Mouse (Mus musculus) brain, embryonic 14.5 days (tissue): ENCODE results near the gene Golph3l.

Experiments
- CTCF ChIP-seq: fragments of 200-500 bp; IDR thresholded peaks from 2 replicates; pipeline ENCODE4 v1.5.1; 2012; ENCODE audit warnings: inconsistent platforms, mild to moderate bottlenecking, moderate library complexity, borderline replicate concordance; ENCODE audit not compliant: insufficient read depth, insufficient read length; ENCODE audit errors: extremely low read depth
- POLR2A ChIP-seq: fragments of 200-500 bp; IDR thresholded peaks from 2 replicates; pipeline ENCODE4 v1.6.1; 2012; ENCODE audit warnings: mild to moderate bottlenecking, inconsistent platforms, borderline replicate concordance; ENCODE audit not compliant: poor library complexity, insufficient read depth, insufficient read length, severe bottlenecking; ENCODE audit errors: extremely low read depth

GRCm38 (mm10) chr3:95623551-95623950, 34.8 kb downstream of the Golph3l start:
- TF ChIP-seq CTCF = no peak
- TF ChIP-seq POLR2A = no peak
